Mouse (Mus musculus): ENCODE data around the gene Lrrc8a.
A peak's percentile ranks its signal among the peaks of the same experiment; 100 is the strongest.

Lrrc8a gene

GRCm38 (mm10) chr2:30237199-30237880, at the start of gene Lrrc8a:
Lrrc8a (plus strand) TSS chr2:30237715.
- DNase-seq (ENCODE audit: low spot score), result peak; percentile 99

DNA sequence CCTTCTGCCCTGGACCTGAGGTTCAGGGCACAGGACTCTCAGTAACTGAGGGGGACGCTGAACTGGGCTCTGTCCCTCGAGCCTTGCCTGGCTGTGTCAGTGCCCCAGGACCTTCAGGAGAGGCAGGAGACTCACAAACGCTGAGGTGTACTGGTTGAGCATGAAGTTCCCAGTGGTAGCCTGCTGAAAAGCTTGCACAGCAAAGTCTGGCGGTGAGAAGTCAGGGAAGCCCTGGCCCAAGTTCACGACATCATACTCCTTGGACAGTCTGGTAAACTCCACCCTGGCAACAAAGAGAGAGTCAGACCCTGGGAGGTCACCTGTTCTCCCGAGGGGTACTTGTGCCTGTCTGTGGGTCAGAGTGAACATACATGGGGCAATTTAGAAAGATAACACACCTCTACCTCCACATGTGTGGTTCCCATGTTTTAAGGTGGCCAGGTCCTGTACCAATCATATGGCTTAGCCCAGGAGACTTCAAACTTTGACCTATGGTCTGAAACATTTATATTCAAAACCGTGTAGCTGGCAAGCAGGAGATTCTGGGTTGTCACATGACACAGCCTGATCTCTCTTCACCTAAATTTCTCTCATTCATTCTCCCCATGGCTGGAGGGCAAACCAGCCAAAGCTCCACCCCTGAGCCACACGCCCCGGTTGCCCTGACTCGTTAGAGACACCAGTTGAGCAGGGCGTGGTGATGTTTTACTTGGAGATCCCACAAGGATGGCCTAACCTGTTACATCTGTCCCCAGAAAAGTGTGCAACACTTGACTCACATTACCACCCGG, 45.5 kb upstream of the Lrrc8a start:
- no peak for DNase-seq (ENCODE audit: low spot score)

GRCm38 (mm10) chr2:30194656-30195055, 42.9 kb upstream of the Lrrc8a start:
- DNase-seq (ENCODE audit: low spot score), result no peak

DNA sequence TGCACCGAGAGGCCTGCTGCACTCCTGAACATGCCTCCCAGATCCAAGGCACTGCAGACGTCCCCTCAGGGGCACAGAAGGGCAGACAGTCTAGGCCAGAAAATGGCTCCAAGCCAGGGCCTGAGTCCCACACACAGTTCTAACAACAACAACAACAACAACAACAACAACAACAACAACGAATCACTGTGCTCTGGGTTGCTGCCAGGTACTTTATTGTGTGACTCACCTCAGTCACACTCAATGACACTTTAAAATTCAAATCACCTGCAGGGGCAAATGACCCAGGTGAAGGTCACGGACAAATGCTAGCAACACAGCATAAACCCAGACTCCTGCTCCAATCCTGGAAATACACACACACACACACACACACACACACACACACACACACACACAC, 39.5 kb upstream of the Lrrc8a start:
- DNase-seq (ENCODE audit: low spot score), result no peak

DNA sequence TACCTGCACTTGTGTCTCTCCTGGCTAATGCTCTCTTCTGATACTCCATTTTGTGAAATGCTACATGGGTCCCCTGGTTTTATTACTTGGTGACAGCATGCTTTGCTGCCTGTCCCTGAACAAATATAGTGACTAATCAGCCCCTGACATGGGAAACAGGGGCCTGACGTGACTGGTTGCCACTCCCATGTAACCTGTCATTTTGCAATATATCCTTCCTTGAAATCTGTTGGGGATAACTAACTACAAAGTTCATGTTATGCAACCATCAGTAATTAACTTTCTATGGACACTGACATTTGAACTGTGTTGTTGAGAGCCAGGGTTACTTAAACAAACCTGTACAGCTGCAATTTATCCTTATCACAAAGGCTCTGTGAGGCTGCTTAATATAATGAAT, 37.5 kb upstream of the Lrrc8a start:
- DNase-seq (ENCODE audit: low spot score), result no peak

GRCm38 (mm10) chr2:30200388-30200925, 37.1 kb upstream of the Lrrc8a start:
- no peak for DNase-seq (ENCODE audit: low spot score)

GRCm38 (mm10) chr2:30203439-30203838, 34.1 kb upstream of the Lrrc8a start:
- DNase-seq (ENCODE audit: low spot score), result peak; percentile 35

GRCm38 (mm10) chr2:30205255-30205628, 32.3 kb upstream of the Lrrc8a start:
- DNase-seq (ENCODE audit: low spot score), result no peak

DNA sequence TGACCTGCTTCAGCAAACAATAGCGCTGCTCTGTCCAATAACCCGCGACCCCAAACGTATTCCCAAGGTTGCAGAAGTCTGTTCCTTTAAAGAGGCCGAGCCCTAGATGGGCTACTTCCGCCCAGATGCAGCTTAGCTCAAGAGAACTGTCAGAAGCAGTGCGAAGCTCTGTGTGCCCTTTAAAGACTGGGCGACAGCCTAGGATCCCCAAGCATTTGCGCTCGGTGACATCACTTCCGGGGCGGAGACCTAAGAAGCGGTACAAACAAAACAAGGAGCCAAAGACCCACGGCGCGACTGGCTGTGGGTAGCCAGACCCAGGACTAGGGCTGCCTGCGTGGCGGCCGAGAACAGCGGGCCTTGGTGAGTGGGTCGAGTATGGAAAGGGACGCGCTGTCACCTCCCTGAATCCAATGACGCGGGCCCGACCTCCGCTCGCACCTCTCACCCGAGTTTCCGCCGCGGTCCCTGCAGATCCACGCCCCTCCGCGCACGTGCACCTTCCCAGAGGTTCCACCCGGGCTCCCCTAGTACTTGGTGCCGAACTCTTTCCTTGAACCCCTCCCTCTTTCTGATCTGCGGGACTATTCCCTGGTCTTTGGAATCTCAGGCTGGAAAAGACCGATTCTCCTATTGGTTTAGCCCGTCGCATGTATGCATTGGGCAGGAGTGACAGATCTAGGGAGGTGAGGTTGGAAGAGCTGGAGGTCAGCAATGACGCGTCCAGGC, 31.7 kb upstream of the Lrrc8a start, which contains the start of gene Kyat1:
Gene Kyat1 (minus strand): TSS at position 219 of the 729 bp plus-strand sequence.
- peak; percentile 85 for DNase-seq (ENCODE audit: low spot score)

DNA sequence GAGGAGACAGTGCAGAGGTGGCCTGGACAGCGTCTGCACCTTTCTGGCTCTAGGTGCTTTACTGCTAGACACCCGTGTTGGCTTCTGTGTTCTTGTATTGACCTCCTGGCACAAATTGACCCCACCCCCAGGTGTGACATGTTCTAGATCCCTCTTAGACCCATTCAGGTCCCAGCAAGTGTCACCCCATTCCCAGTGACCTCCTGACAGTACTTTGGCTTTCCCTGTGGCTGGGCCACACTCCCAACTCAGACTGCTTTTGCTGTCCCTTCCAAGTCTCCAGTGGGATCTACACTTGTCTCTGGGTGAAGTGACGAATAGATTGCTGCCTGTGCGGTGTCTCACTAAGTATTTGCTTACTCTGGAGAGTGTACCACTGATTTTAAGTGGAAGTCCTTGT, 30.1 kb upstream of the Lrrc8a start:
- no peak for DNase-seq (ENCODE audit: low spot score)

DNA sequence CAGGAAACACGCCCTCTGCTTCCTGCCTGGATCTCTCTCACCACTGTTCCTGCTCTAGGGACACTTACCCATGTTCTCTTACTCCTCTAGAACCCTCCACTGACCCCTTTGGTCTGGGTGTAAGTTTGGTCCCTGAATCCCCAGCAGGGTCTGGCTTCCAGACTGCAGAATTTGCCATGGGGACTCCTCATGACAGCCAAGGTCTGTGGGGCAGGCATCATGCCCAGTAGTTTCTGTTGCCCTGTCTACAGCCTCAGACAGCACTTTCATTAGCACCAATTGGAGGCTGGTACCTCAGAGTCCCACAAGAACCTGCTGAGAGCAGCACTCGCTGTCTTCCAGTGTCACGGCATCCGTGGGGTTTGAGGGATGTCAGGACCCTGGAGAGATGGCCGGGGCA, 29.6 kb upstream of the Lrrc8a start:
- DNase-seq (ENCODE audit: low spot score), result no peak

DNA sequence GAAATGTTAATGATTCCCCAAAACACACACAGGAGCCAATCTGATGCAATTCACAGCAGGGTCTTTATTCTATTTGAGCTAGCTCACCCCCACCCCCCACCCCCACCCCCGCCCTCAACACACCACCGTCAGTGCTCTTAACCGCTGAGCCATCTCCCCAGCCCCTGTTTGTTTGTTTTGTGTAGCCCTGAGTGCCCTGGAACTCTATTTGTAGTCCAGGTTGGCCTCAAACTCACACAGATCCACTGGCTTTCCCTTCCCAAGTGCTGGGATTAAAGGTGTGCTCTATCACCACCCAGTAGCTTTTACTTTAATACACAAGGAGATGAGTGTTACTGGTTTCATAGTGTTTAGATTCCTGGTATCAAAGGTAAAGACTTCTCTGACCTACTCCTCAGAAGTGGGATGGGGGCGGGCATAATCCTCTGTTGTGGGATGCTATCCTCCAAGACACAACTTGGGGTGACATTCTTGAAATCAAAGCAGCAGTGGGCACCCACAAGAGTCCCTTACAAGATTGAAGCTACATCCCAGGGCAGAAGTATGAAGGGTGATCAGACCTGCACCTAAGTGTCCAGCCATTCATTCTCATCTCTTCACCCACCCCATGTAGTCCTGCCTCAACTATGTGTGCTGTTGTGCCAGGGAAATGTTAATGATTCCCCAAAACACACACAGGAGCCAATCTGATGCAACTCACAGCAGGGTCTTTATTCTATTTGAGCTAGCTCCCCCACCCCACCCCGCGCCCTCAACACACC, 25.9 kb upstream of the Lrrc8a start:
- no peak for DNase-seq (ENCODE audit: low spot score)

- no peak for DNase-seq (ENCODE audit: low spot score)
Measured at GRCm38 (mm10) chr2:30212169-30212545, 25.4 kb upstream of the Lrrc8a start.

- no peak for DNase-seq (ENCODE audit: low spot score)
Measured at GRCm38 (mm10) chr2:30212951-30213350, 24.6 kb upstream of the Lrrc8a start.

DNA sequence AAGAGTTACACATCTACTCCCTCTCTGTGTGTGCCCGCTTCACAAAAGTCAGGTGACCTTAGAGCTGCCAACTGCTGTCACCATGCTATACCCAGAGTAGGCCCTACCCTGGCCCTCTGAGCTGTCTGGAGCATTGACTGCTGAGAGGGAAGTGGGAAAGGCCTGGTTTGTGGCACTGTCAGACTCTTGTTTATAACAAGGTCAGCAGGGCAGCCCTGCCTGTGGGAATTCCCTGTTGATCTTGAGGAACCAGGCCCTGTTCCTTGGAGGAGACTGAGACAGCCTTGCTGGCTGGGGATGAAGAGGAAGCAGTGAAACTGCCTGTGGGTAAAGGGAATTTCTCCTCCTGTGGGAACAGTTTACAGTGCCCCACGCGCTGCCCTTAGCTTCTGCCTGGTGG, 22.8 kb upstream of the Lrrc8a start:
- DNase-seq (ENCODE audit: low spot score), result no peak

- no peak for DNase-seq (ENCODE audit: low spot score)
Measured at GRCm38 (mm10) chr2:30215493-30215892, 22.0 kb upstream of the Lrrc8a start.

GRCm38 (mm10) chr2:30216293-30216692, 21.2 kb upstream of the Lrrc8a start:
- DNase-seq (ENCODE audit: low spot score), result no peak

DNA sequence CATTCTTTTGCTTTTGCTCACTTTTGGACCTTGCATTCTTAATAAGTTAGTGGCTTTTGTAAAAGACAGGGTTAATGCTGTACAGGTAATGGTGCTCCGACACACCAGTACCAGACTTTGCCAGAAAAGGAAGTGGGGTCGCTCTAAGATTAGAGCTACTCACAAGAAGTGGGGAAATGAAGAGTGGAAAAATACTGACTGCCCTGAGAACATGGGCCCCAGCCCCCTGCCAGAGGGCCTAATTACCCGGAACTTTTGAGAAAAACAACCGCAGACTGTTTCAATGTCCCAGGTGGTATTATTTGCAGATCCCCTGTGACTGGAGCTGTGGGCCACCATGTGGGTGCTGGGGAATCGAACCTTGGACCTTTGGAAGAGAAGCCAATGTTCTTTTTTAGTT, 1.9 kb upstream of the Lrrc8a start:
- no peak for DNase-seq (ENCODE audit: low spot score)

DNA sequence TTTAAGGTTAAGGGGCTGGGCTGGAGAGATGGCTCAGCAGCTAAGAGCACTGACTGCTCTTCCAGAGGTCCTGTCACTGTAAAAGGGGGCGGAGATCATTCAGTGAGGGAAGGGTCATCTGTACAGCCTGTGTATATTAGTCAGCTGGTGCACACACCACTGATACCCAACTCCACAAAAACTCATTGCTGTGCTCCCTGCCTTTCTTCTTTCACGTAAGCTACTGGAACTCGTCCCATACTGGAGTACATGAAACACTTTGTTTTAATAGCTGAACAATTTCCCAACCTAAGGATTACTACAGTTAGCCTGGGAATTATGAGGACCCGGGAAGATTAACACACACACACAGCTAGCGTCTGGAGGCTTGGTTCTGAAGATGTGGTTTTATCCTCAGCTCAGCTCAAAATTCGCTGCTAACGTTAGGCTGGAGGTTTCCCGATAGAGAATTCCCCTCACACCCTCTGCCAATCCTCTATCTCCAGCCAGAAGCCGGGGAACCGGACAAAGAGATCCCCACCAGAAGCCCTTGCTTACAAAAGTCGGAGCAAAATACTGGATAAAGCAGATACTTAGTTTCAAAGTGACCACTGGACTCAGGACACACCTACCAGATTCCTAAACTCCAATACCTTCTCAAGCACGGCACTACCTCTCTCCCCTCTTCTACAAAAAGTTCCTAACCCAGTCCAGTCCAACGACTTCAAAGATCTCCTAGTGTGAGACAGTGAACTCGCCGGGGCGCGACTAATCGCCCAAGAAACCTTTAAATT, 903 bp upstream of the Lrrc8a start:
- no peak for DNase-seq (ENCODE audit: low spot score)

DNA sequence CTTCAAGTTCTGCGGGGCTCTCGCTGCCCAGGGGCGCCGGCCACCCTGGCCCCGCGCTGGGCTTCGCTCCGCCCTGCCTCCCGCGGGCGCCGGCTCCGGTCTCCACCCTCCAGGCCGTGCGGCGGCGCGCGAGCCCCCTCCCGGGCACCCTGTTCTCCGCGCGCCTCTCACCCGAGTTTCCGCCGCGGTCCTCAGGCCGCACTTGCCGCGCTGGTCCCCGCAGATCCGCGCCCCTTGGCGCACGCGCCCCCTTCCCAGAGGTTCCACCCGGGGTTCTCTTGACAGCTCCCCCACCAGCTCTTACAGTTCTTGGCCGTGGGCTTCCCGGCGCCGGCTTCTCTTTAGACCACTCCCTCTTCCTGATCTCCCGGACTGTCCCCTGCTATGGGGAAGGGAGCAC, 366 bp downstream of the Lrrc8a start:
- DNase-seq (ENCODE audit: low spot score), result no peak

DNA sequence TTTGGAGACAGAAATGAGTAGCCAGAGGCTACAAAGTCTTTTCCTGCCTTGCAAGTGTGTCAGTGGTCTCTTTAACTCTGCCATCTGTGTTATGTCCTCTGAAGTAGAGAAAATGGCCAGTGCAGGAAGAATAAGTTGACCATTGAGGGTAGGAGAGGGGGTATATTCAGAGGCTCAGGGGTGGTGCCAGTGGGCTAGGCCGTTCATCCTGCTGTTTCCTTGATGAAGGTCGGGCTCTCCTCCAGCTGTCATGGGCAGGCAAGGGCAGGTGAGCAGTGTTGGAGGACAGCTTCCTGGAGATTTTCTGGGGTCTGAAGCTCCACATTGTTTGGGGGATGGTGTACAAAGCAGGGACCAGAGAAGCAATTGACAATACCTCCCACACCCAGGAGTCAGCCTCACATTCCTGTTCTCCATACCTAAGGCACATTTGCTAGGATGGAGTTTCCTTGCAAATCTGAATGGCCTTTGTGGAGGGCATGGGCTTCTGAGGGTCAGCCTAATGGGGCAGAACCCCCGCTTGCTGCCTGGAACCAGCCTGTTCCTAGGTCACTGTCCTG, 1.5 kb downstream of the Lrrc8a start:
- no peak for DNase-seq (ENCODE audit: low spot score)
